Mouse (Mus musculus): ENCODE data around the gene Serinc3. TPM values are rescaled to one million over a fixed set of nuclear protein-coding genes. Genes with fewer than 3 reads are reported as not detected.

The Serinc3 gene
- polyA plus RNA-seq, 1 experiment from 2014 or later = 53.0 TPM

DNA sequence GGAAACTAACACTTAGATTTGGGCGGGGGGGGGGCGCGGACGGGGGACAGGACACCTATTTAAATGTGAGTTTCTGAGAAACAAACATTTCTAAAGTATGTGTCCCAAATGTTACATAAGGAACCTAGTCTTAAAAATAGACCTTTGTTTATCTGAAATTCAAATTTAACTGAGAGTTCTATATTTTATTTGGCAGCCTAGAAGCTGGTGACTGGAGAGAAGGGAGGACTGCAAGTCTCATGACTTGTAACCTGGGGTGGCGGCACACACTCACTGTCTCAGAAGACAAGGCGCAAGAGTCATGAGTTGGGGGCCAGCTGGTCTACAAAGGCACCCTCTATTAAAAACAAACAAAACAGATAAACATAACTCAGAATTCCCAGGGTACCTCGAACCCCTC lies 43.9 kb downstream of the Serinc3 start:
- Histone ChIP-seq H3K27me3 (replicated peaks; ENCODE audit: control insufficient read depth, insufficient read depth, low read length) (no peaks in the 10 kb centered on the region), H3K9me3 (ENCODE audit: control insufficient read depth, low read length) (no peaks in the 10 kb centered on the region), H3K4me2 (ENCODE audit: low read depth, low read length) (no peak overlapping the region), H3K4me1 (ENCODE audit: control insufficient read depth, insufficient read depth, low read length) (peaks cover 7% of the 10 kb centered on the region), H3K9ac (ENCODE audit: low read depth, low read length) (no peak overlapping the region), H3K36me3 (ENCODE audit: control insufficient read depth, insufficient read depth, low read length) (no peaks in the 10 kb centered on the region), H3K4me3 (ENCODE audit: low read depth, low read length) (no peak overlapping the region), H3K27ac (replicated peaks; ENCODE audit: low read depth, low read length) (no peak overlapping the region)
- ATAC-seq (ENCODE audit: low read depth) (no peak), DNase-seq (ENCODE audit: low spot score) (no peak)
- WGBS = 86% methylated on average over 7 of the region's 7 CpGs

DNA sequence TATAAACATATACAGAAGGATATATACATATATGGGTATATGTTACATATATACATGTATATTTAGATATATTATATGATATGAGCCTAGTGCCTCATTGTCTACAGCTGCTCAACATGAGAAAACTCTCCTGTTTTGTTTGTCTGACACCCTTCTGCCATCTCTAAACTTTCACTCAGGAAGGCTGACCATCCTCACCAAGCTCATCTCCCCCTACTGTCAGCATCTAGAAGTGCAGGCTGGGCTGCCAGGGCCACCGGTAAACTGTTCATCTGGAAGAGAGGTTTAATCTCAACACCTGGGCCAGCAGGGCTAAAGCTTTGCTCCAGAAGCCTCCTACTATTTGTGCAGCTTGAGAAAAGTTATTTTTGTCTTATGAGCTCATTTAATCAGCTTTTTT lies 45.7 kb downstream of the Serinc3 start:
- Histone ChIP-seq H3K9ac (ENCODE audit: low read depth, low read length) (no peak overlapping the region), H3K9me3 (ENCODE audit: control insufficient read depth, low read length) (no peaks in the 10 kb centered on the region), H3K36me3 (ENCODE audit: control insufficient read depth, insufficient read depth, low read length) (no peaks in the 10 kb centered on the region), H3K4me1 (ENCODE audit: control insufficient read depth, insufficient read depth, low read length) (peaks cover 7% of the 10 kb centered on the region), H3K4me3 (ENCODE audit: low read depth, low read length) (no peak overlapping the region), H3K27me3 (replicated peaks; ENCODE audit: control insufficient read depth, insufficient read depth, low read length) (no peaks in the 10 kb centered on the region), H3K4me2 (ENCODE audit: low read depth, low read length) (no peak overlapping the region), H3K27ac (replicated peaks; ENCODE audit: low read depth, low read length) (no peak overlapping the region)
- peak; percentile 22 for DNase-seq (ENCODE audit: low spot score)
- no peak for ATAC-seq (ENCODE audit: low read depth)
- 0% methylated on average over 1 of the region's 1 CpGs for WGBS

DNA sequence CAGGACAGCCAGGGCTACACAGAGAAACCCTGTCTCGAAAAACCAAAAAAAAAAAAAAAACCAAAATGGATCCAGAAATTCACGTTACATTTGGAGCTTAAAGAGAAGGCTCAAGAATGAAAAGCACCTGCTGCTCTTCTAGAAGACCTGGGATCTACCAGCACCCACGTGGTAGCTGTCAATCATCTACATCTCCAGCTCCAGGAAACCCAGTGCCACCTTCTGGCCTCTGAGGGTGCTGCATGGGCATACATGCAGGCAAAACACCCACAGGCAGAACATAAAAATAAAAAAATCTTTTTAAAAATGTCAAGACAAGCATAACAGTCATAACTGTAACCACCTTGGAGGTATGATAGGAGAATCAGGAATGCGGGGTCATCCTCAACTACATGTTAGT lies 47.3 kb downstream of the Serinc3 start:
- Histone ChIP-seq H3K4me2 (ENCODE audit: low read depth, low read length) (no peak overlapping the region), H3K36me3 (ENCODE audit: control insufficient read depth, insufficient read depth, low read length) (no peaks in the 10 kb centered on the region), H3K27ac (replicated peaks; ENCODE audit: low read depth, low read length) (no peak overlapping the region), H3K4me3 (ENCODE audit: low read depth, low read length) (no peak overlapping the region), H3K9ac (ENCODE audit: low read depth, low read length) (no peak overlapping the region), H3K4me1 (ENCODE audit: control insufficient read depth, insufficient read depth, low read length) (no peaks in the 10 kb centered on the region; the same call in 1 of the 2 replicates), H3K27me3 (replicated peaks; ENCODE audit: control insufficient read depth, insufficient read depth, low read length) (no peaks in the 10 kb centered on the region), H3K9me3 (ENCODE audit: control insufficient read depth, low read length) (no peaks in the 10 kb centered on the region)
- DNase-seq (ENCODE audit: low spot score) = peak; percentile 29
- ATAC-seq (ENCODE audit: low read depth) = no peak
- WGBS = 51% methylated on average over 4 of the region's 4 CpGs

DNA sequence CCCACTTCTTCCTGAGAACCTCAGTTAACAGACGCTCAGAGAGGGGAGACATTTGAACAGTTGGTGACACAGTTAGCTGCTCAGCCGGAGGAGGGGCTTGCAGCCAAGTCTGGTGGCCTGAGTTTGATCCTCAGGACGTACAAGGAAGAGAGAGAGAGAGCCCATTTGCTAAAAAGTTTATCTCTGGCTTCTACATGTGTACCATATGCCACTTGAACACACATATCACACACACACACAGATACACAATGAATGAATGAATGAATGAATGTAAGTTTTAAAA lies 48.1 kb downstream of the Serinc3 start:
- Histone ChIP-seq H3K4me1 (ENCODE audit: control insufficient read depth, insufficient read depth, low read length) (no peaks in the 10 kb centered on the region), H3K27ac (replicated peaks; ENCODE audit: low read depth, low read length) (no peak overlapping the region), H3K4me2 (ENCODE audit: low read depth, low read length) (no peak overlapping the region), H3K9ac (ENCODE audit: low read depth, low read length) (no peak overlapping the region), H3K27me3 (replicated peaks; ENCODE audit: control insufficient read depth, insufficient read depth, low read length) (no peaks in the 10 kb centered on the region), H3K9me3 (ENCODE audit: control insufficient read depth, low read length) (no peaks in the 10 kb centered on the region), H3K36me3 (ENCODE audit: control insufficient read depth, insufficient read depth, low read length) (no peaks in the 10 kb centered on the region), H3K4me3 (ENCODE audit: low read depth, low read length) (no peak overlapping the region)
- 70% methylated on average over 3 of the region's 3 CpGs for WGBS
- DNase-seq (ENCODE audit: low spot score) (no peak), ATAC-seq (ENCODE audit: low read depth) (no peak)

DNA sequence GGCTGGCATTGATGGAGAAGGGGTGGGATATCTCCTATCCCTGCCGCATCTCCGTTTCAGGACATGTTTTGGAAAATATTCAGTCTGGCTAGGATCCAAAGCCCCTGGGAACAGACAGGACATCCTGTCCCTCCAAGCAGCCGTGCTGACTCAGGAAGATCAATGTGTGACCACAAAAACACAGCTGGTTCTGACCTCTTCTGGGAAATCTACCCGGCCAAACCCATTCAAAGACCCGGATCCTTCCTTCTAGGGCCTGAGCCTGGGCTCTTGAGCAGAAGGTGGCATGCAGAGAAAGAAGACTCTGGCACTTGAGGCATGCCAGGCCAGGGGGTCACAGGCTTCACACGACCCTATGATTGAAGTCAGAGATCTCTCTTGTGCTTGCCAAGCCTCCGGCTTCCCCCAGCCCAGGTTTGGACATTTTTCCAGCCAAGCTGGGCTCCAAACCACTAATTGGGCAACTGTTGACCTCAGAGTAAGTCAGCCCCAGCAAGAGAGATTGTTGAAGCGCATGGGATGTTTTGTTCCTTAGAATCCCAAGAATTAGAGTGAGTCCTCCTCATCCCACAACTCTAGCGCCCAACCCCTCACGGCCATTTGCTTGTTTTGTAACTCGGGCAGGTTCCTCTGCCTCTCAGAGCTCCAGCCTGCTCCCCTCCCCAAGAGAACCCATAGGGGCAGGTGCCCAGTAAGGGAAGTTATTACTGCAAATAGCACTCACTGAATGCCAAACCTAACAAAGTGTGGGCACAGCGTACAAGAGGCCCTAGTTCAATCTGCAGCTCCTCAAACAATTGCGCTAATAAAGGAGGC lies 48.7 kb downstream of the Serinc3 start:
- no peak for ATAC-seq (ENCODE audit: low read depth)
- DNase-seq (ENCODE audit: low spot score) = peak; percentile 54
- H3K4me3 ChIP-seq (ENCODE audit: low read depth, low read length) = no peak overlapping the region
- no peaks in the 10 kb centered on the region for H3K36me3 ChIP-seq (ENCODE audit: control insufficient read depth, insufficient read depth, low read length)
- no peak overlapping the region for H3K4me2 ChIP-seq (ENCODE audit: low read depth, low read length)
- no peaks in the 10 kb centered on the region for H3K4me1 ChIP-seq (ENCODE audit: control insufficient read depth, insufficient read depth, low read length)
- H3K27ac ChIP-seq (replicated peaks; ENCODE audit: low read depth, low read length) = no peak overlapping the region
- 70% methylated on average over 13 of the region's 13 CpGs for WGBS
- no peak overlapping the region for H3K9ac ChIP-seq (ENCODE audit: low read depth, low read length)
- no peaks in the 10 kb centered on the region for H3K9me3 ChIP-seq (ENCODE audit: control insufficient read depth, low read length)
- no peaks in the 10 kb centered on the region for H3K27me3 ChIP-seq (replicated peaks; ENCODE audit: control insufficient read depth, insufficient read depth, low read length)

DNA sequence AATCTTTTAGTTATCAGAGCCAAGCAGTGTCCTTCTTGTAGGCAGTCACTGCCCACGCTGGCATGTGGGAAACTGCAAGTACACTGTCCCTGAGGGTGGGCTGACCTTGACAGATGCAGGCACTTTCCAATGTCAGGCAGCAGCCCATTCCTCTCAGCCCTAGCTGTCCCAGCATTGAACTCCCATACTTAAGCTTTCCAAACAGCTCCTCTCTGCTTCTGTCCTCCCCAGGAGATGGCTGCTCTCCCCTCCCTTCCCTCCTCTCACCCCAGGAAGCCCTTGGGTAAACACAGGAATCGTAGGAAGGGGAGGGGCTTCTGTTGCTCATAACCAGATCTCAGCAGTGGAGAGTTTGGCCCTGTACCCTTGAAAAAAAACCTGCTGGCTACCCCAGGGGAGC lies 49.8 kb downstream of the Serinc3 start:
- peak; percentile 12 for DNase-seq (ENCODE audit: low spot score)
- H3K9ac ChIP-seq (ENCODE audit: low read depth, low read length) = no peak overlapping the region
- H3K4me2 ChIP-seq (ENCODE audit: low read depth, low read length) = no peak overlapping the region
- ATAC-seq (ENCODE audit: low read depth) = no peak
- no peak overlapping the region for H3K4me3 ChIP-seq (ENCODE audit: low read depth, low read length)
- H3K27ac ChIP-seq (replicated peaks; ENCODE audit: low read depth, low read length) = no peak overlapping the region
- WGBS = 14% methylated on average over 2 of the region's 2 CpGs
- no peaks in the 10 kb centered on the region for H3K27me3 ChIP-seq (replicated peaks; ENCODE audit: control insufficient read depth, insufficient read depth, low read length)
- no peaks in the 10 kb centered on the region for H3K9me3 ChIP-seq (ENCODE audit: control insufficient read depth, low read length)
- no peaks in the 10 kb centered on the region for H3K36me3 ChIP-seq (ENCODE audit: control insufficient read depth, insufficient read depth, low read length)
- no peaks in the 10 kb centered on the region for H3K4me1 ChIP-seq (ENCODE audit: control insufficient read depth, insufficient read depth, low read length)

DNA sequence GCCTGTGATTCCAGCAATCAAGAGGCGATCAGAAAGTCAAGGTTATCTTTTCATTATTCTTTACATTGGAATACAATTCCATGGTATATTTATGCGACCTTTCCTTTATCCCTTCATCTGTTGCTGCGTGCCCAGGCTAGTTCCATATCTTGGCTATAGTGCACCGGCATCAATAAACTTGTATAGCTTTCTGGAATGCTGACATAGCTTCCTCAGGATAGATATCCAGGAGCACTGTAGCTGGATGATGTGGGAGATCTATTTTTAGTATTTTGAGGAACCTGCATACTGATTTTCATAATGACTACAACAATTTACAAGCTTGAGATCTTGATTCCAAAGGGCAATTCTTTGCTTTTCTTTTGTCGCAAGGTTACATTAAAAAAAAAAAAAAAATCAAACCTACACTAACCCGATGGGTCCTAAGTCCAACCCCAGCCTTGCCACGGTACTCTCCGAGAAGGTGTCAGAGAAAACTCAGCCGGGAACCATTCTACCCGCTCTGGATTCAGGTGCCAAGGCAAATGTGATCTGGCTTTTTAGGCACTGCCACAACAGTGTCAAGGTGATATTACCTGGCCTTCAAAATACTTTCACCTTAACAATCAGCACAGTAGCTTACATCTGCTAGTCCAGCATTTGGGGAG lies 51.2 kb downstream of the Serinc3 start:
- no peak for DNase-seq (ENCODE audit: low spot score)
- Histone ChIP-seq H3K9ac (ENCODE audit: low read depth, low read length) (no peak overlapping the region), H3K9me3 (ENCODE audit: control insufficient read depth, low read length) (no peaks in the 10 kb centered on the region), H3K27me3 (replicated peaks; ENCODE audit: control insufficient read depth, insufficient read depth, low read length) (no peaks in the 10 kb centered on the region), H3K4me3 (ENCODE audit: low read depth, low read length) (no peak overlapping the region), H3K4me2 (ENCODE audit: low read depth, low read length) (no peak overlapping the region), H3K4me1 (ENCODE audit: control insufficient read depth, insufficient read depth, low read length) (no peaks in the 10 kb centered on the region), H3K36me3 (ENCODE audit: control insufficient read depth, insufficient read depth, low read length) (no peaks in the 10 kb centered on the region), H3K27ac (replicated peaks; ENCODE audit: low read depth, low read length) (no peak overlapping the region)
- WGBS = 88% methylated on average over 10 of the region's 10 CpGs
- no peak for ATAC-seq (ENCODE audit: low read depth)

DNA sequence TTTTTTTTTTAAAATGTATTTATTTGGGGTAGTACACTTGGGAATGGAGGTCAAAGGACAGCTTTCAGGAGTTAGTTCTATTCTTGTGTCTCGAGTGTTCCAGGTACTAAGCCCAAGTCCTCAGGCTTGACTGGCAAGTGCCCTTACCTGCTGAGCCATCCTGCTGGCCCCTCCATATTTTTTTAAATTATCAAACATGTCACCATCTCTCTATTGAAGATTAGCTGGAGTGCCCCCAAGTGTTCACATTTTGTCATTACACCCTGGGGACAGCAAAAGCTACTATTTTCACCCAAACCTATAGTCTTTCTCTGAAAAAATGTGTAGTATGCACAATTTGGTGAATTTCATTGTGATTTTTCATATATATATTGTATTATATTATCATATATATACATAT lies 52.8 kb downstream of the Serinc3 start:
- Histone ChIP-seq H3K9ac (ENCODE audit: low read depth, low read length) (no peak overlapping the region), H3K27me3 (replicated peaks; ENCODE audit: control insufficient read depth, insufficient read depth, low read length) (no peaks in the 10 kb centered on the region), H3K36me3 (ENCODE audit: control insufficient read depth, insufficient read depth, low read length) (no peaks in the 10 kb centered on the region), H3K9me3 (ENCODE audit: control insufficient read depth, low read length) (no peaks in the 10 kb centered on the region), H3K27ac (replicated peaks; ENCODE audit: low read depth, low read length) (no peak overlapping the region), H3K4me3 (ENCODE audit: low read depth, low read length) (no peak overlapping the region), H3K4me1 (ENCODE audit: control insufficient read depth, insufficient read depth, low read length) (no peaks in the 10 kb centered on the region), H3K4me2 (ENCODE audit: low read depth, low read length) (no peak overlapping the region)
- DNase-seq (ENCODE audit: low spot score) = no peak
- 62% methylated on average over 1 of the region's 1 CpGs for WGBS
- ATAC-seq (ENCODE audit: low read depth) = no peak

DNA sequence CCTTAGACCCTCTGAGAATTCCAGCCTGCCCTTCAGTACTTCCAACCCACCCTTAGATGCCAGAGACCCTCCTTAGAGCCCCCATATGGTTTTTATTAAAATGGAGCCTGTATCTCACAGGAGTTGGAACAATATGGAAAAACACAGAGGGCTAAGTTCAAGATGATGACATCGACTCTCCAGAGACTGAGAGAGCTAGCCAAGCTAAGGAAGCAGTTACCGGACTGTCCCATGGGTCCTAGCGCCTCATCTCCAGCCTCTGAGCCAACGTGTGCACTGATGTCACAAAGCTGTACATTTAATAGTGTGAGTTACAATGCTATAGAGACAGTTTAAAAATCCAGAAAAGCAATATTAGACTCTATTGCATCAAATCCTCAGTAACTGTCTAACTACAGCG lies 53.9 kb downstream of the Serinc3 start:
- no peak overlapping the region for H3K27ac ChIP-seq (replicated peaks; ENCODE audit: low read depth, low read length)
- no peaks in the 10 kb centered on the region for H3K27me3 ChIP-seq (replicated peaks; ENCODE audit: control insufficient read depth, insufficient read depth, low read length)
- H3K9ac ChIP-seq (ENCODE audit: low read depth, low read length) = no peak overlapping the region
- H3K36me3 ChIP-seq (ENCODE audit: control insufficient read depth, insufficient read depth, low read length) = no peaks in the 10 kb centered on the region
- H3K9me3 ChIP-seq (ENCODE audit: control insufficient read depth, low read length) = no peaks in the 10 kb centered on the region
- 52% methylated on average over 5 of the region's 5 CpGs for WGBS
- H3K4me2 ChIP-seq (ENCODE audit: low read depth, low read length) = no peak overlapping the region
- no peaks in the 10 kb centered on the region for H3K4me1 ChIP-seq (ENCODE audit: control insufficient read depth, insufficient read depth, low read length)
- DNase-seq (ENCODE audit: low spot score) (peak; percentile 35), ATAC-seq (ENCODE audit: low read depth) (no peak)
- H3K4me3 ChIP-seq (ENCODE audit: low read depth, low read length) = no peak overlapping the region
